Mouse (Mus musculus): ENCODE data around the gene Gm6176.
"Not testable (repeated sequence)": the region's sequence is repeated elsewhere in the genome, so short reads cannot be mapped to it uniquely, and the experiment has no call there.

Gene Gm6176

GRCm38 (mm10) chr7:22056205-22056604 is at the start of gene Gm6176:
Gene Gm6176, minus strand, starts transcription at chr7:22056305.
- not testable (repeated sequence) for DNase-seq

GRCm38 (mm10) chr7:22068757-22069156 is 12.7 kb upstream of the Gm6176 start, which contains the start of gene Vmn1r139:
Gene Vmn1r139, plus strand, starts transcription at chr7:22069057.
- not testable (repeated sequence) for DNase-seq

DNA sequence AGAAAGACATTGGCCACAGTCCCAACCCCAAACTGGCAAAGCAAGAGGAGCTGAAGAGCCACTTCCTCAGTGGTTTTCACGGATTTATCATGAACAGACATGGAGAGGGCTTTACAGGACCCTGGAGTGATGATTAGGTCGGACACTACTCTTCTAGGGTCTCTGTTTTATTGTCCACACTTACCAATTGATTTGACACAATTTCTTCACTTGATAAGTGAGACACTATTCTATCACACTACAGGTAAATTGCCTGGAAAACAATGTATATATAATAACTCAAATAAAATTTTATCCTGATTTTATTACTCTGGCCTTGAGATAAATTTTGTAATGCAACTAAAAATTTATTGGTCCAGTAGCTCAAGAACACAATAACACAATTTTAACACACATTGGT is 27.3 kb downstream of the Gm6176 start, which contains the start of gene Vmn1r138:
Gene Vmn1r138 (minus strand): TSS at position 101 of the 400 bp plus-strand sequence.
- not testable (repeated sequence) for DNase-seq

Data from cerebellum, adult 11-12 months (tissue).